Mouse (Mus musculus) midbrain, embryonic 10.5 days (tissue): ENCODE results near the gene Smarcd3. TPM values are rescaled to one million over a fixed set of nuclear protein-coding genes. Genes with fewer than 3 reads are reported as not detected.

Source experiments
- DNase-seq: peaks from one replicate; pipeline ENCODE4 v3.0.0-alpha.2; 2017; ENCODE audit warnings: low spot score
- H3K27ac ChIP-seq: fragments of 300-500 bp; sonication (generic); replicated peaks from 2 replicates; pipeline ENCODE4 v1.5.1; 2016; ENCODE audit warnings: mild to moderate bottlenecking
- H3K27me3 ChIP-seq: fragments of 300-500 bp; sonication (generic); 2 replicates; pipeline ENCODE4 v1.6.1; 2016; ENCODE audit warnings: low read depth, mild to moderate bottlenecking; ENCODE audit not compliant: poor library complexity, severe bottlenecking
- H3K36me3 ChIP-seq: fragments of 300-500 bp; sonication (generic); 2 replicates; pipeline ENCODE4 v1.6.1; 2016; ENCODE audit warnings: mild to moderate bottlenecking, moderate library complexity
- H3K4me1 ChIP-seq: fragments of 300-500 bp; sonication (generic); 2 replicates; pipeline ENCODE4 v1.6.1; 2016
- H3K4me3 ChIP-seq: fragments of 300-500 bp; sonication (generic); 2 replicates; pipeline ENCODE4 v1.5.1; 2016; ENCODE audit warnings: mild to moderate bottlenecking, moderate library complexity
- H3K9me3 ChIP-seq: fragments of 300-500 bp; sonication (generic); replicated peaks from 2 replicates; pipeline ENCODE4 v1.6.1; 2016; ENCODE audit warnings: mild to moderate bottlenecking
- WGBS: fragments of 180-500 bp; shearing (Covaris S2); methylation state at CpG from one replicate; pipeline ENCODE4 v1.1.7; 2016; 5-methylcytosine and 5-hydroxymethylcytosine counted together
- polyA plus RNA-seq: library from polyadenylated mRNA; unstranded; fragments of >200 nt; fragmentation: Nextera tagmentation; extraction: Ambion mirVana; gene quantifications from 2 replicates; pipeline ENCODE4 v1.2.1, GENCODE M21; 2016

The Smarcd3 gene
- polyA plus RNA-seq, 1 experiment from 2014 or later, result 32.4 TPM

DNA sequence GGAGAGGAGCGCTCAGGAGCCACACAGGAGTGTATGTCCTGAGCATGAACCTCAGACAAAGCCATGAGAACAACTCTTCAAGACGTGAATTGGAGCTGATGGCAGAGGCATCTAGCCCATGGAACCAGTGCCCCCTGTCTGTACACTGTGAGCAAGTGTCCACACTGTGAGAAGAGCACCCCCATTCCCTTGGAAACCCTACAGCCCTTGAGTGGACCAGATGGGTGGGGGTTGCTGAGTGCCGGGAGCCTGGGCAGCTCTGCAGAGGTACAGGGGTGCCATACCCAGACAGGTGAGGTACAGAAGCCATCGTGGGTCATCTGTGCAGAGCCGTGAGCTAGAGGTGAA lies 11.9 kb downstream of the Smarcd3 start:
- DNase-seq, result no peak
- peaks cover 8% of the 10 kb centered on the region for H3K27me3 ChIP-seq
- no peak overlapping the region for H3K27ac ChIP-seq
- no peaks in the 10 kb centered on the region for H3K36me3 ChIP-seq
- peaks cover 15% of the 10 kb centered on the region; the same call in 1 of the 2 replicates for H3K4me1 ChIP-seq
- H3K4me3 ChIP-seq, result no peak overlapping the region
- H3K9me3 ChIP-seq, result no peaks in the 10 kb centered on the region
- 81% methylated on average over 5 of the region's 5 CpGs for WGBS

DNA sequence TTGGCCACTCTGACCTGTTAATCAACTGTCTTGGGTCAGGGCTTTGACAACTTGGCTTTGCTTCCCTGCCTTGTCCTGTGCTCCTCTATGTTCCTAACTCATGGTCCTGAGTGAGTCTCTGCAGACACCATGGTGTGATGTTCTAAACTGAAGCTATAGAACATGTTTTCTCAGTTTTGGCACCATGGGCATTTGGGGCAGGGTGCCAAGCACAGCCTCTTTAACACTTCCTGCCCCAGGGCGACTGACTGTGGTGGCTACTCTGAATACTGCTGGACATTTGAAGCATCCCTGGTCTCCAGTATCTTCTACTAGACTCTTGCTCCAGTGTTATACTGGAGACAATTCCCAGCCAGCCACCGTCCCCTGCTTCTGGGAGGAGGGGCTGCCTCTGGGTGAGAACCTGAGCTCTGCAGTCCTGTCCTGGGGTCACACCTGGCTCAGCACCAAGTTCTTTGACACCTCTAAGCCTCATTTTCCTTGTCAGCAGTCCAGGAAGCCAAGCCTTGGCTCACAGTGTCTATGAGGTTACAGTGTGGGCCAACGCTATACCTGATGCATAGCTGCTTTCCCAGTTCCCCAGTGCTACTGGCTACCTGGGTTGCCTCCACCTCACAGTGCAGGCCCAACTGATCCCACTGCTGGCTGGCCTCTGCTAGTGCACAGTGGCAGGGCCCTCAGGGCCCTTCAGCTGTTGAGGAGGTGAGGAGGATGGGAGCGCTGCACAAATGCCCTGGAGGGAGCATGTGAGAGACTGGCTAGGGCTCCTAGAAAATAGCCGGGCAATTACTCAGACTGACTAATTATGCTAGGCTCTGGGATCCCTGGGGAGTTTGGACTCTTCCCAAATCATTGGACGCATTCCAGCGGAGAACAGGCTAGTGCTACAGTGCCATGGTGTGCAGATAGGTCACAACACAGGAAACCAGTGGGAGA lies 12.6 kb downstream of the Smarcd3 start:
- Histone ChIP-seq H3K27me3 (peaks cover 14% of the 10 kb centered on the region), H3K4me3 (no peak overlapping the region), H3K36me3 (no peaks in the 10 kb centered on the region), H3K9me3 (no peaks in the 10 kb centered on the region), H3K4me1 (peaks cover 22% of the 10 kb centered on the region), H3K27ac (no peak overlapping the region)
- 67% methylated on average over 7 of the region's 7 CpGs for WGBS
- no peak for DNase-seq

DNA sequence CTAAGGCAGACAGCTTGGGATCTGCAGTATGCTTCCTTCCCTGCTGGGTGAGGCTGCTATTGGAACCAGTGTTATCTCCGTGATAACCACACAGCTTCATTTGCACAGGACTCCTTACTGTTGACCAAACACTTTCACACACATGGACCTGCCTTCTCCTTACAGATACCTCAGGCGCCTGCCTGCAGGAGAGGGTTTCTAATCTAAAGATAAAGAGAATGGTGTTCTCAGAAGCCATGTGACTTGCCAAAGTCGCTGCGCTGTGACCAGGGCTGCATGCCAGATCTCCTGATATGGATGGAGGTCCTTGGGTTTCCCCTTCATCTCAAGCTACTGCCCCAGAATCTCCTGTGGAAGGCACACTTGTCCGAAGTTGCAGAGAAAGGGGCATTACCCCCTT lies 14.8 kb downstream of the Smarcd3 start:
- peaks cover 44% of the 10 kb centered on the region for H3K4me1 ChIP-seq
- no peak for DNase-seq
- no peaks in the 10 kb centered on the region for H3K36me3 ChIP-seq
- no peaks in the 10 kb centered on the region for H3K9me3 ChIP-seq
- 0 out of 2 replicates have a peak overlapping the region, but pooled peaks have one; percentile 0 for H3K27ac ChIP-seq
- H3K27me3 ChIP-seq, result peaks cover 22% of the 10 kb centered on the region
- 63% methylated on average over 5 of the region's 5 CpGs for WGBS
- H3K4me3 ChIP-seq, result no peak overlapping the region

DNA sequence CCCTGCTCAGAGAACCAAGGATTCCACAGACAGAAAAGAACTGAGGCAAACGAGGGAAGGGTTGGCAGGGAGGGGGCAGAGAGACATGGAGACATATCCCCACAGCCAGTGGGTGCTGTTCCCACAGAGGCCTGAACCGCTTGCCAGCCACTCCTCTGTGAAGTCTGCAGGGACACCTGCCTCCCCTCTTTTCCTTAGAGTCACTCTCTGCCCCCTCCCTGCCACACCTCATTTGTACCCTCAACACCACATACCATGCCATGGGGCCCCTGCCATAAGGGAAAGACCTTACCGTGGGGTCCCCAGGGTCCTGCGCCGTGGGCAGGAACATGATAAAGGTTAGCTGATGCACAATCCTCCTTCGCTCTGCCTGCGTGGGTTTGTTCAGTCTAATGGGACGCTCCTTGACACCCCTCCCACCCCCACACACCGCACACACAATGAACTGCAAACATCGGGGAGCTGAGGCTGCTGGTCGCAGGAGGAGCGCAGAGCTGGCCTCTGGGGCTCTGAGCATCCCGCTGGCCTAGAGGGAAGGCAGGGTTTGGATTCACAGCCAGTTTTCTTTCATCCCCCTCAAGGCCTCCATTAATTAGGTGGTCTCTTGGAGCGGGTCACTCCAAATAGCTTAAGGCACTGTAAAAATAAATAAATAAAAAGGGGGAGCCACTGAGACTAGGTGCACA lies 18.1 kb downstream of the Smarcd3 start:
- 18% methylated on average over 14 of the region's 14 CpGs for WGBS
- Histone ChIP-seq H3K9me3 (no peaks in the 10 kb centered on the region), H3K4me3 (peak overlapping the region; percentile 75), H3K27ac (peak overlapping the region; percentile 97), H3K36me3 (no peaks in the 10 kb centered on the region), H3K4me1 (peaks cover 73% of the 10 kb centered on the region), H3K27me3 (peaks cover 41% of the 10 kb centered on the region)
- DNase-seq, result no peak

DNA sequence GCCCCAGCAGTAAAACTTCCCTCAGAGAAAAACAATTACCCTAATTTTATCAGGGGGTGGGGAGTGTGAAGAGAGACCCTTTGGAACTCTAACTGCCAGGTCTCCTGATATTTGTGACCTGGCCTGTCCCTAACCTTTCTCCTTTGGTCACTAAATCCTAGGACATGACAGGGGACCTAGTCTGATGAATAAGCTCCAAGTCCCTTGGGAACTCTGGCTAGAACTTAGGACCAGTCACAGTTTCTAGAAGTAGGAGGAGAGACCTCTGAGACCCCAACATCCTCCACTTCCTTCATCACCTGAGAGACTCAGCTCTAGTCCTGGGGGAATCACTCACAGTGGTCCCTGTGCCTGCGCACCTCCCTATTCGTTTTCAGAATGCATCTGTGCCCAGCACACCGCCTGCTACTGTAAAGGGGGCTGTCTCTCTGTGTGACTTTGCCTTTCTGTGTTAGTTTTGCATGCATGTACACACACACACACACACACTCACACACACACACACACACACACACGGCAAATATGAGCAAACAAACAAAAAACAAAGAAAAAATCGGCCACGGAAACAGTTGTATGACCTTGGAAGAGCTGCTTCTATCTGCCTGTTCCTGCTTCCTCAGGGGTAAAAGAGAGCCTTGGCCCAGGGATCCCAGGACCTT lies 18.8 kb downstream of the Smarcd3 start:
- peak overlapping the region; percentile 75 for H3K4me3 ChIP-seq
- peaks cover 47% of the 10 kb centered on the region for H3K27me3 ChIP-seq
- H3K9me3 ChIP-seq, result no peaks in the 10 kb centered on the region
- H3K4me1 ChIP-seq, result peaks cover 80% of the 10 kb centered on the region
- no peaks in the 10 kb centered on the region for H3K36me3 ChIP-seq
- WGBS, result 12% methylated on average over 6 of the region's 6 CpGs
- peak overlapping the region; percentile 97 for H3K27ac ChIP-seq
- peak; percentile 41 for DNase-seq

DNA sequence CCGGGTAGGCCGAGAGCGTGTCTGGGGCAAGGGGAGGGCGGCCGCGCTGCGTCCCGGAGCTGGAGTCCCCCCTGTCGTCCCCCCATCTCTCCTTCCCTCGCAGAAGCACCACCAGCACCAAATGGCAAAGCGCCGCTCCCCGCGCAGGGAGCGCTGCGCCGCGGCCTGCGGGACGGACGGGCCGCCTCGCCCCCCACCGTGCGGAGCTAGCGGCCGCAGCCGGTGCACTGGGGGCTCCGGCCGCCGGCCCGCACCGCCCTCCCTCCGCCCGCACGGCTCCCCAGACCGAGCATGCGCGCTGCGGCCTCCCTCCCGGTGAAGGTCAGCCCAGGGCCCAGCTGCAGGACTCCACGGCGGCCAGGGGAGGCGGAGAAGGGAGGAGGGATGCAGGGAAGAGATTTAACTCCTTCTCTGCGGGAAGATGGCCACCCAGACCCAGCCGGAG lies 19.5 kb downstream of the Smarcd3 start:
- Histone ChIP-seq H3K27ac (peak overlapping the region; percentile 97), H3K27me3 (peaks cover 55% of the 10 kb centered on the region), H3K36me3 (no peaks in the 10 kb centered on the region), H3K4me1 (peaks cover 84% of the 10 kb centered on the region), H3K9me3 (no peaks in the 10 kb centered on the region), H3K4me3 (peak overlapping the region; percentile 75)
- DNase-seq, result peak; percentile 94
- under 1% methylated on average over 46 of the region's 46 CpGs for WGBS

DNA sequence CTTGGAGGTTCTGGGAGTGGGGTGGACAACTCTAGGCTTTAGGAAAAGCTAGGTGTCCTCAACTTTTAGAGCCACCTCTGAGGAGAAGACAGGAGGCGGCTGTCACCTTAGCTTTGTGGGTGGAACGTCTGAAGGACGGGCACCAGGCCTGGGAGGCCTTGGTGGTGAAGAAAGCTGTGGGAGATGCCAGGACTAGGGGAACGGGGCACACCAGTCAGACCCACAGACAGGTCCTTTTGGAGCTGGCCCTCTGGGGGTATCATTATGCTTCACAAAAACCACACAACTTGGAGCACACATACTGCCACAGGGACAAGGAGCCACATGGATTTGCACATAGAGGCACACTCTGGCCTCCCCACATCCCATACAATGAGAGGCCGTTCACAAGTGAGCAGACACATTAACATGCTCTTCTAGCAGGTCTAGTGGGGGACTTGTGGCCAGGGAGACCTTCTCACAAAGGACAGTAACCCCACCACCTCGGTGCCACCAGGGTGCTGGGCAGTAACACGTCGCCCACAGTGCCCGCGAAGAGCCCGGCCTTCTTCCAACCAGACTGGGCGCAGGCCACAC lies 20.0 kb downstream of the Smarcd3 start:
- peak overlapping the region; percentile 97 for H3K27ac ChIP-seq
- peaks cover 89% of the 10 kb centered on the region for H3K4me1 ChIP-seq
- 20% methylated on average over 12 of the region's 12 CpGs for WGBS
- H3K36me3 ChIP-seq, result no peaks in the 10 kb centered on the region
- H3K9me3 ChIP-seq, result no peaks in the 10 kb centered on the region
- H3K27me3 ChIP-seq, result peaks cover 60% of the 10 kb centered on the region
- no peak for DNase-seq
- peak overlapping the region; percentile 75 for H3K4me3 ChIP-seq

DNA sequence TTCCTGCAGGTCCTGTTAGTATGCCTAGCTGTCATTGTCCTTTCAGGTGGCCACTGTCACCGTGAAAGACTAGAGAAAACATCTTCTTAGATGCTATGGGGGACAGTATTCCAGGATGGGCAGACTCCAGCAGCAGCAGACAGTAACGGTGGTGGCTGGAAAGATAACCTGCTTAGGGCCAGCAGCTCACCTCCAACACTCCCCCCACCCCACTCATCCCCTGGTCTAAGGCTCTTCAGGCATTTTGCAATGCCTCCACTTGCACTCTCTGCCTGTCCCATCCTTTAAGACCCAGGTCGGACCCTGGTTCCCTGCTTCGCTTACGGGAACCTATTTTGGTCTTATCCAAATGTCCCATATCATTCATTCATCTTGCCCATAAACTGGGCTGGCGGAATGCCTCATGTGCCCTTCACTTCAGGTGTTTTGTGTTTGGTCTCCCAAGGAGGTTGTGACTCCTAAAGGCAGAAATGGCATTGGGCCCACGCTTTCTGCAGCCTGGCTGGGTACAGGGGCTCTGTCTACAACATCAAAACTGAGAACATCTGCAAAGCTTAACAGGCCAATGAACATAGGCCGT lies 20.7 kb downstream of the Smarcd3 start:
- Histone ChIP-seq H3K36me3 (no peaks in the 10 kb centered on the region), H3K9me3 (no peaks in the 10 kb centered on the region), H3K27me3 (peaks cover 63% of the 10 kb centered on the region), H3K27ac (peak overlapping the region; percentile 97), H3K4me3 (peak overlapping the region; percentile 75), H3K4me1 (peaks cover 94% of the 10 kb centered on the region)
- 54% methylated on average over 8 of the region's 8 CpGs for WGBS
- no peak for DNase-seq

DNA sequence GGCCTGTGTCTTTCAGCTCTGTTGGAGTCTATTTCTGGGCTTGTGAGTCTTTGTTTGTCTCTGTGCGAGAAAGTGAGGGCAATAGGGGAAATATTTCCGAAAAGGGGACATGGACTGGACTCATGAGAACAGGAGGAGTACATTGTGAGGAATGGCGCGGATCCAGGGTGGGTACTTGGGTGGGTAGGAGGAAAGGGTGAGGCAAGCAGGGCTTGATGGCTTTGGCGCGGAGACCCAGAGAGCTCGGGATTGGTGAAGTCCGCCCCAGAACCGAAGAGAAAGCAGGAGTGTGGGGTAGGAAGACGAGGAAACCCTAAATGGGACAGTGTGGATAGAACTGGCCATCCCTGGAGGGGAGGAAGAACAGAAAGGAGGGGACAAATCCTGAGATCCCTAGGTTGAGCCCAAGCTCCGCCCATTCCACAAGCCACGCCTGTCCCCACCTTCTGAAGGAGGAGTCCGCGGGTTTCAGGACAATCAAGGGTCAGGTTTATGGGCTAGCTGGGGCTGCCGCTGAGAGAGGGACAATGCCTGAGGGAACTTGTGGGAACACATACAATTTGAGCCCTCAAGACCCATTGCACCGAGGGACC lies 21.4 kb downstream of the Smarcd3 start:
- Histone ChIP-seq H3K4me1 (peaks cover 96% of the 10 kb centered on the region), H3K9me3 (no peaks in the 10 kb centered on the region), H3K27me3 (peaks cover 69% of the 10 kb centered on the region), H3K27ac (peak overlapping the region; percentile 97), H3K36me3 (no peaks in the 10 kb centered on the region), H3K4me3 (peak overlapping the region; percentile 75)
- DNase-seq, result peak; percentile 81
- WGBS, result under 1% methylated on average over 16 of the region's 16 CpGs

DNA sequence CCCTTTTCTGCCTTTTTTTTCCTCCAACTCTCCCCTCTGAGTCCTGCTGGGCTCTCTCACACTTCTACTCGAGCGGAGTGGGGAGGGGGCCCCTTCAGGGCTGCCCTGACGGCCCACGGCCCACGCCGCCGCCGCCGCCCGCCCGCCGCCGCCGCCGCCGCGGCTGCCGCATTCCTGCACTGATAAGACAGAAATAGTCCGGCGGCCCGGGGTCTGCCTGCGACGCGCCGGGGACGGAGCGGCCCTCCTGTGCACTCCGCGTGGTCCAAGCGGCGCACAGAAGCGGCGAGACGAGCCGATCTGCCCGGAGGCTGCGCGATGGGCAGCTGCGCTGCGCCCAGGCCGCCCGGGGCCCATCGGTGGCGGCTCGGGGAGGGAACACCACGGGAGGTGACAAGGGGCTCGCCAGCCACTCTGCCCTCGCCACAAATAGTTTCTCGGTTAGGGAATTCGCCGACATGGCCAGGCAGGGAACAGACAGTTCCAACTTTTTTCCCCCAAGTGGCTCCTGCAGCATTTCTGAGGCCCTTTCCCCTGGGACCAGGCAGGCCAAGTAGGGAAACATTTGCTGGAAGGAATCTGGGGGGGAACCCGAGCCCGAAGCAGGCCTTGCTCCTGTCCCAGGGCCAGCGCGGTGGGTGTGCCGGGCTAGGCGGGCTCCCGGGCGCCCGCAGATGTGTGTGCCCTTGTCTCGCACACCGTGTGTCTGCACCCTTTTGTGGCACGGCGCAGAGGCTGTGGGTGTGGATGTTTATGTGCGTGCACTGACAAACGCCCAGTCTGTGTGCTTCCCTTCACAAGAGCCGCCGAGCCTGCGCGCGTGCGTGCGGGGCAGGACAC lies 22.1 kb downstream of the Smarcd3 start:
- Histone ChIP-seq H3K4me3 (peak overlapping the region; percentile 75), H3K4me1 (peaks cover 94% of the 10 kb centered on the region), H3K27ac (peak overlapping the region; percentile 97), H3K36me3 (no peaks in the 10 kb centered on the region), H3K9me3 (no peaks in the 10 kb centered on the region), H3K27me3 (peaks cover 65% of the 10 kb centered on the region)
- WGBS, result under 1% methylated on average over 73 of the region's 73 CpGs
- DNase-seq, result peak; percentile 86

DNA sequence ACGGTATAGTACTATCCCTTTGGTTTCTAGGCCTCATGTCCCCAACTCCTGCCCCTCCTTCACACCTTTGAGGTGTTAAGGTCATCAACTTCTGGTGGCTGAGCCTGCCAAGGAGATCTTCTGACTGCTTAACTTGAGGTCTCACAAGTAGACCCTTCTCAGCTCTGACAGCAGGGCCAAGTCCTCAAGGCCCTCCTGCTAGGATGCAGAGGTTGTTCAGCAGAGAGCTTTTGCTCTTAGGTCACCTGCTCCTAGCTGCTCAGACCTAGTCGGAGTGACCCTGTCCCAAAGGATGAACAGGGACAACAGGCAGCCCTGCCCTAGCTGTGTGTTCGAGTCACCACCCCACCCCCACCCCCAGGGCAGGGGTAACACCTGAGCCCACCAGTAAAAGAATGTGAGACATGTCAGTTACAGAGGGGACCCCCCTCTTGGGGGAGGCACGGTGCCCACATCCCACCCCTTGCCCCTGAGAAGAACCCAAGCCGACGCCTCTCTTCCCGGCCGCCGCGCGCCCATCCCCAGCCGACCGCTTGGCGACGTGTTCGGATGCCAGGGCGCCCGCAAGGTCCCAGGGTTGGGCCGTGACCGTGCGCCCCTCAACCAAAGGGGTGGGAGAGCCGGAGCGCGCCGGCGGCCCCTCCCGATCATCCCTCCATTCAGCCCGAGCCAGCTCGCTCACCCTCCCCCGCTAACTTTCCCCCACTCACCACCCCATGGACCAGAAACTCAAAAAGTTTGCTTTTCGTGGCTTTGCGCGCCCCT lies 23.0 kb downstream of the Smarcd3 start:
- Histone ChIP-seq H3K36me3 (no peaks in the 10 kb centered on the region), H3K9me3 (no peaks in the 10 kb centered on the region), H3K4me3 (peak overlapping the region; percentile 75), H3K4me1 (peaks cover 94% of the 10 kb centered on the region), H3K27ac (peak overlapping the region; percentile 97), H3K27me3 (peaks cover 57% of the 10 kb centered on the region)
- 1% methylated on average over 33 of the region's 33 CpGs for WGBS
- no peak for DNase-seq
